Mouse (Mus musculus) midbrain, embryonic 11.5 days (tissue): ENCODE measurements around the gene Ece2. TPM values are rescaled to one million over a fixed set of nuclear protein-coding genes. Genes with fewer than 3 reads are reported as not detected.
"Not testable (repeated sequence)": the region's sequence is repeated elsewhere in the genome, so short reads cannot be mapped to it uniquely, and the experiment has no call there.

Experiments used
- ATAC-seq: fragments of 200-750 bp; cut with Nextera tagmentation; 2 replicates; pipeline ENCODE4 v1.8.0; 2017; ENCODE audit warnings: moderate TSS enrichment, moderate library complexity; ENCODE audit not compliant: low FRiP score
- DNase-seq: peaks from one replicate; pipeline ENCODE4 v3.0.0; 2015; ENCODE audit warnings: low spot score; ENCODE audit errors: missing footprints
- H3K27ac ChIP-seq: fragments of 300-500 bp; sonication (generic); 2 replicates; pipeline ENCODE4 v1.5.1; 2014; ENCODE audit warnings: low read depth, low read length
- H3K27me3 ChIP-seq: fragments of 300-500 bp; sonication (generic); 2 replicates; pipeline ENCODE4 v1.6.1; 2014; ENCODE audit warnings: mild to moderate bottlenecking, low read length, moderate library complexity, mixed read lengths; ENCODE audit not compliant: control insufficient read depth, insufficient read depth
- H3K36me3 ChIP-seq: fragments of 300-500 bp; sonication (generic); 2 replicates; pipeline ENCODE4 v1.6.1; 2014; ENCODE audit warnings: mild to moderate bottlenecking, low read length, moderate library complexity, mixed read lengths; ENCODE audit not compliant: control insufficient read depth, insufficient read depth
- H3K4me1 ChIP-seq: fragments of 300-500 bp; sonication (generic); 2 replicates; pipeline ENCODE4 v1.6.1; 2014; ENCODE audit warnings: low read length; ENCODE audit not compliant: control insufficient read depth, insufficient read depth
- H3K4me2 ChIP-seq: fragments of 300-500 bp; sonication (generic); 2 replicates; pipeline ENCODE4 v1.6.1; 2014; ENCODE audit warnings: mild to moderate bottlenecking, moderate library complexity
- H3K4me3 ChIP-seq: fragments of 300-500 bp; sonication (generic); 2 replicates; pipeline ENCODE4 v1.5.1; 2014; ENCODE audit warnings: low read depth, low read length
- H3K9ac ChIP-seq: fragments of 300-500 bp; sonication (generic); 2 replicates; pipeline ENCODE4 v1.6.1; 2014; ENCODE audit warnings: low read length
- H3K9me3 ChIP-seq: fragments of 300-500 bp; sonication (generic); 2 replicates; pipeline ENCODE4 v1.6.1; 2016; ENCODE audit warnings: low read length; ENCODE audit not compliant: control insufficient read depth
- WGBS: fragments of 180-500 bp; shearing (Covaris S2); extraction: QIAGEN DNeasy Blood & Tissue Kit; methylation state at CpG from one replicate; pipeline ENCODE4 v1.1.7; 2014; 5-methylcytosine and 5-hydroxymethylcytosine counted together
- polyA plus RNA-seq: library from polyadenylated mRNA; unstranded; fragments of >200 nt; fragmentation: Nextera tagmentation; extraction: Ambion mirVana; gene quantifications from 2 replicates; pipeline ENCODE4 v1.2.1, GENCODE M21; 2014

The Ece2 gene
- polyA plus RNA-seq, 1 experiment from 2014 or later = 4.0 TPM

DNA sequence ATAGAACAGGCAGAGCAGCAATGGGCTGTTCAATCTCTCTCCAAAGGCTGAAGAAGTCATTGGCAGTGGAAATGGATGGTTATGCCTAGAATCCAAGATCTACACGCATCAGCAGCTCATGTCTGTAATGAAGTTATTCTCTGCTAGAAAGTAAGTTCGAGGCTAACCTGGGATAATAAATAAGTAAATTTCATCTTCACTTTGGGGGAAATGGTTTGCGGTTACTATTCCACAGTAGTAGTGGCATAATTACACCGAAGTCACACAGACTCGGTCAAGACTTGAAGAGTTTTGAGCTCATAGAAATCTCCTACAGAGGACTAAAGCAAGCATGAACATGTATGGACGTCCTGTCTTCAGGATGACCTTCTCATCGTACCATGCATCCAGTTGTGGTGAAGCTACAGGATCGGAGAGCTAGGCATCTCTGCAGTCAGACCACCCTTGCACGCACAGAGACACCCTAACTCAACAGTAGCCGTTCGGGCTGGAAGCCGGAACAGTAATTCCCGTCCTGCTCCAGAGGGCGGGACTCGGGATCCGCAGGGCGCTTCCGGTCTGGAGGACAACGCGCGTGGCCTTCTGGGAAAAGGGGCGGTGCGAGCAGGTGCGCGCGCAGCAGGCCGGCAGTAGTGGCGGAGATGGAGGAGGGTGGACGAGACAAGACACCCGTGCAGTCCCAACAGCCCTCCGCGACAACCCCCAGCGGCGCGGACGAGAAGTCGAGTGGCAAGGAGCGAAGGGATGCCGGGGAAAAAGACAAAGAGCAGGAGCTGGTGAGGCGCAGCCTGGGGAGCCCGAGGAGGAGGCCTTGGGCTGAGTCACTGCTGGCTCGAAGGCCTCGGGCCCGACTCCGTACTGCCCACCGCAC, 21.7 kb downstream of the Ece2 start, which contains the start of gene Psmd2:
Psmd2 (plus strand) TSS at position 577 of the 871 bp plus-strand sequence.
- peaks cover 13% of the 10 kb centered on the region for H3K4me1 ChIP-seq
- DNase-seq (peak; percentile 100), ATAC-seq (peak; percentile 96)
- H3K36me3 ChIP-seq = peaks cover 8% of the 10 kb centered on the region; the same call in 1 of the 2 replicates
- peak within 1 kb of the TSS; percentile 10; the same call in 1 of the 2 replicates for H3K27ac ChIP-seq
- no peaks in the 10 kb centered on the region for H3K9me3 ChIP-seq
- no peaks in the 10 kb centered on the region for H3K27me3 ChIP-seq
- peak within 1 kb of the TSS; percentile 89 for H3K4me2 ChIP-seq
- WGBS = 3% methylated on average over 38 of the region's 46 CpGs
- peak within 1 kb of the TSS; percentile 67 for H3K4me3 ChIP-seq
- H3K9ac ChIP-seq = peak within 1 kb of the TSS; percentile 71

DNA sequence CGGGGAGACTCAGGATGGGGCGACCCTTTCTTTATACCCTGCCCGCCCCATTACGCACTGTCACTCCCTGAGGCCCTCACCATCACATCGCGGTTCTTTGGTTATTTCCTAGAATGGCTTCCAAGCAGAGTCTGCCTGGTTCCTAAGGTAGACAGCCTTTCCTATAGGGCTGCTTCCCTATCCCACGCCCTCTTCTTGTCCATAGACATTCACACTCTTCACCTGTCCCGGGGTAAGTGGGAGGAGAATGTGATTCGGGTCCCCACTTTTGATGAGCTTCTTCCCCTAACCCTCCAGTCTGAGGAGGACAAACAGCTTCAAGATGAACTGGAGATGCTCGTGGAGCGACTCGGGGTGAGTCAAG, 22.3 kb downstream of the Ece2 start:
- H3K4me2 ChIP-seq = peak overlapping the region; percentile 89

GRCm38 (mm10) chr16:20653315-20653714, 23.7 kb downstream of the Ece2 start:
- Histone ChIP-seq H3K4me1 (peaks cover 13% of the 10 kb centered on the region), H3K27ac (no peak overlapping the region), H3K4me3 (no peak overlapping the region), H3K9me3 (no peaks in the 10 kb centered on the region), H3K9ac (no peak overlapping the region), H3K27me3 (no peaks in the 10 kb centered on the region), H3K4me2 (no peak overlapping the region), H3K36me3 (peaks cover 20% of the 10 kb centered on the region)
- 63% methylated on average over 2 of the region's 2 CpGs for WGBS
- DNase-seq = peak; percentile 12
- no peak for ATAC-seq

More for the DNA sequence above, 22.3 kb downstream of the Ece2 start:
- Histone ChIP-seq H3K4me1 (peaks cover 13% of the 10 kb centered on the region), H3K9me3 (no peaks in the 10 kb centered on the region), H3K9ac (peak overlapping the region; percentile 71), H3K4me3 (peak overlapping the region; percentile 67), H3K36me3 (peaks cover 10% of the 10 kb centered on the region; the same call in 1 of the 2 replicates), H3K27me3 (no peaks in the 10 kb centered on the region), H3K27ac (no peak overlapping the region)
- ATAC-seq (no peak), DNase-seq (no peak)
- WGBS = 9% methylated on average over 12 of the region's 12 CpGs

DNA sequence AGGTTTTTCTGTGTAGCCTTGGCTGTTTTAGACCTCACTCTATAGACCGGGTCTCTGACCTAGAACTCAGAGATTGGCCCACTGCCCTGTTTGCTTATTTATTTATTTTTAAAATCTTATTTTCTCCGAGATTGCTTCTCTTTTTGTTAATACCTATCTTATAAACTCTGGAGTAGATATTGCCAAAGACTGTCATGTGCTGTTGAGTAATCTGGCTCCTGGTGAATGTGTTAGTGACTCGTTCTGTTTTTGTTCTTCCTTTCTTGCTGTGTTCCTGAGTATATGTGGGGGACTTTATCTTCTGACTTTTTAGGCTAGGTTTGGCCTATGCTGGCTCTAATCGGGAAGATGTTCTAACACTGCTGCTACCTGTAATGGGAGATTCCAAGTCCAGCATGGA, 28.0 kb downstream of the Ece2 start:
- no peak overlapping the region for H3K9ac ChIP-seq

DNA sequence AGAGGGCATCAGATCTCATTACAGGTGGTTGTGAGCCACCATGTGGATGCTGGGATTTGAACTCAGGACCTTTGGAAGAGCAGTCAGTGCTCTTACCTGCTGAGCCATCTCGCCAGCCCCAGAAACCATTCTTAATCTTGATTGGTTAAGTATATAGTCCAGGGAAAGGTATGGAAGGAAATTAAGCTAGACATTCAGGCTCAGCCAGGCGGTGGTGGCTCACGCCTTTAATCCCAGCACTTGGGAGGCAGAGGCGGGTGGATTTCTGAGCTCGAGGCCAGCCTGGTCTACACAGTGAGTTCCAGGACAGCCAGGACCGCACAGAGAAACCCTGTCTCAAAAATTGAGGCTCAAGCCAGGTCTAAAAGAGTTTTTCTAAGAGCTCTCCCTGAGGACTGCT, 38.4 kb downstream of the Ece2 start, which contains the start of gene Eif4g1:
Eif4g1 (plus strand) TSS at position 301 of the 400 bp plus-strand sequence.
- not testable (repeated sequence) for H3K36me3 ChIP-seq, ATAC-seq, H3K9ac ChIP-seq

More for the DNA sequence above, 28.0 kb downstream of the Ece2 start:
- no peak overlapping the region for H3K4me2 ChIP-seq
- DNase-seq (no peak), ATAC-seq (no peak)
- H3K27ac ChIP-seq = no peak overlapping the region
- no peak overlapping the region for H3K4me3 ChIP-seq
- H3K27me3 ChIP-seq = no peaks in the 10 kb centered on the region
- peaks cover 4% of the 10 kb centered on the region for H3K4me1 ChIP-seq
- 93% methylated on average over 4 of the region's 4 CpGs for WGBS
- no peaks in the 10 kb centered on the region for H3K9me3 ChIP-seq
- peaks cover 48% of the 10 kb centered on the region for H3K36me3 ChIP-seq

GRCm38 (mm10) chr16:20670291-20670690, 40.7 kb downstream of the Ece2 start:
- Histone ChIP-seq H3K27ac (no peak overlapping the region), H3K4me3 (no peak overlapping the region), H3K36me3 (0 out of 2 replicates have a peak, but pooled peaks cover 5% of the 10 kb centered on the region), H3K9me3 (no peaks in the 10 kb centered on the region), H3K4me1 (peaks cover 15% of the 10 kb centered on the region), H3K9ac (no peak overlapping the region), H3K27me3 (no peaks in the 10 kb centered on the region), H3K4me2 (no peak overlapping the region)
- DNase-seq (peak; percentile 75), ATAC-seq (no peak)
- WGBS = 94% methylated on average over 3 of the region's 3 CpGs

More for the DNA sequence above, 38.4 kb downstream of the Ece2 start, which contains the start of gene Eif4g1:
- H3K9me3 ChIP-seq, H3K4me1 ChIP-seq, H3K27ac ChIP-seq, H3K27me3 ChIP-seq, H3K4me2 ChIP-seq, DNase-seq, H3K4me3 ChIP-seq: not testable (repeated sequence)
- WGBS = 96% methylated on average over 5 of the region's 6 CpGs

DNA sequence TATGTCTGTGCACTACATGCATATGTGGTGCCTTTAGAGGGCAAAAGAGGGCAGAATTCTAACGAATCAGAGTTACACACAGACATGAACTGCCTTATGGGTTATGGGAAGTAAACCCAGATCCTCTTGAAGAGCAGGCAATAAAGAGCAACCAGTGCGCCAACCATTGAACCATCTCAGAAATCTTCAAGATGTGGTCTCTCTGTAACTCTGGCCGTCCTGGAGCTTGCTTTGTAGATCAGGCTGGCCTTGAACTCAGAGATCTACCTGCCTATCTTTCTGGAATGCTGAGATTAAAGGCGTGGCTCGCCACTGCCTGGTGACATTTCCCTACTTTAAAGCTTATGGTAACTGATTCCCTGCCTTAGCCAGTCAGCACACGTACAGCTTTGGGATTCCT, 42.3 kb downstream of the Ece2 start:
- Histone ChIP-seq H3K27me3 (no peaks in the 10 kb centered on the region), H3K9me3 (no peaks in the 10 kb centered on the region), H3K27ac (no peak overlapping the region), H3K36me3 (peaks cover 13% of the 10 kb centered on the region; the same call in 1 of the 2 replicates), H3K4me1 (peaks cover 15% of the 10 kb centered on the region), H3K4me2 (peak overlapping the region; percentile 96), H3K4me3 (peak overlapping the region; percentile 99), H3K9ac (peak overlapping the region; percentile 42; the same call in 1 of the 2 replicates)
- WGBS = 26% methylated on average over 6 of the region's 6 CpGs
- DNase-seq = no peak
- no peak for ATAC-seq

DNA sequence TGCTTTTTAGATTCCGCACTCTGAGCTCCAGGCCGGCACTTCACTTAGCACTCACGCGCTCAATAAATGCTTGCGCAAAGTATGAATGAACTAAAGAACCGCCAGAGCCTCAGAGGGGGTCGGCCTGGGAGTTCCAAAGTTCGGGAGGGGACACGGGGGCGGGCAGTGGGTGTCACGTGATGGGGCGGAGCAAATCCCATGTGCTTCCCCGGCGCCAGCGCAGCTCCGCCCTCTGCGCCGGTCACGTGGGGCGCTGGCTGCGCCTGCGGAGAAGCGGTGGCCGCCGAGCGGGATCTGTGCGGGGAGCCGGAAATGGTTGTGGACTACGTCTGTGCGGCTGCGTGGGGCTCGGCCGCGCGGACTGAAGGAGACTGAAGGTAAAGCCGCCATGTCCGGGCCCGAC, 42.9 kb downstream of the Ece2 start:
- peaks cover 15% of the 10 kb centered on the region for H3K4me1 ChIP-seq
- H3K4me2 ChIP-seq = peak overlapping the region; percentile 96
- peak overlapping the region; percentile 95 for H3K9ac ChIP-seq
- DNase-seq (peak; percentile 99), ATAC-seq (peak; percentile 97)
- no peaks in the 10 kb centered on the region for H3K27me3 ChIP-seq
- H3K36me3 ChIP-seq = peaks cover 18% of the 10 kb centered on the region; the same call in 1 of the 2 replicates
- WGBS = under 1% methylated on average over 28 of the region's 38 CpGs
- H3K4me3 ChIP-seq = peak overlapping the region; percentile 99
- H3K27ac ChIP-seq = peak overlapping the region; percentile 88
- no peaks in the 10 kb centered on the region for H3K9me3 ChIP-seq
